Mouse (Mus musculus) megakaryocyte, embryonic 14.5 days (primary cell): Measurements from ENCODE around the gene Tle6. TPM values are rescaled to one million over a fixed set of nuclear protein-coding genes. Genes with fewer than 3 reads are reported as not detected.
A peak's percentile ranks its signal among the peaks of the same experiment; 100 is the strongest.

Experiments used
- H3K27me3 ChIP-seq: replicated peaks from 2 replicates; pipeline ENCODE3; 2012; ENCODE audit warnings: inconsistent platforms
- H3K36me3 ChIP-seq: replicated peaks from 2 replicates; pipeline ENCODE3; 2012; ENCODE audit warnings: low read length, inconsistent platforms, mixed read lengths
- H3K4me1 ChIP-seq: 2 replicates; pipeline ENCODE4 v1.6.1; 2012; ENCODE audit warnings: inconsistent platforms
- H3K4me3 ChIP-seq: replicated peaks from 2 replicates; pipeline ENCODE3; 2012; ENCODE audit warnings: moderate library complexity, mild to moderate bottlenecking, inconsistent platforms
- H3K9me3 ChIP-seq: 2 replicates; pipeline ENCODE4 v1.6.1; 2012; ENCODE audit warnings: inconsistent platforms
- FLI1 ChIP-seq: IDR thresholded peaks from 2 replicates; pipeline ENCODE4 v1.6.1; 2012; ENCODE audit warnings: low read length, inconsistent platforms, mixed read lengths
- GATA1 ChIP-seq: IDR thresholded peaks from 3 replicates; pipeline ENCODE4 v1.6.1; 2012; ENCODE audit warnings: mixed read lengths, low read length, inconsistent platforms, borderline replicate concordance
- polyA plus RNA-seq: library from polyadenylated mRNA; stranded (reverse); fragments of >175 nt; gene quantifications from 2 replicates; pipeline ENCODE4 v1.2.3, GENCODE M21; 2012; ENCODE audit warnings: low replicate concordance; ENCODE audit not compliant: insufficient read depth

The Tle6 gene
- polyA plus RNA-seq, 1 experiment: 69.5 TPM

- Histone ChIP-seq H3K4me3 (no peak overlapping the region), H3K4me1 (peaks cover 63% of the 10 kb centered on the region), H3K27me3 (peaks cover 15% of the 10 kb centered on the region), H3K36me3 (peaks cover 56% of the 10 kb centered on the region), H3K9me3 (no peaks in the 10 kb centered on the region)
- no peak for TF ChIP-seq FLI1
Observed at GRCm38 (mm10) chr10:81595599-81595998, 5.3 kb downstream of the Tle6 start.

- peak overlapping the region; percentile 20 for H3K4me3 ChIP-seq
- no peak for TF ChIP-seq GATA1
- no peak for TF ChIP-seq FLI1
- peaks cover 52% of the 10 kb centered on the region for H3K4me1 ChIP-seq
- H3K36me3 ChIP-seq: peaks cover 71% of the 10 kb centered on the region
- H3K27me3 ChIP-seq: peaks cover 15% of the 10 kb centered on the region
- H3K9me3 ChIP-seq: no peaks in the 10 kb centered on the region
Observed at GRCm38 (mm10) chr10:81593935-81594334, 6.9 kb downstream of the Tle6 start.

- peaks cover 15% of the 10 kb centered on the region for H3K27me3 ChIP-seq
- TF ChIP-seq FLI1 (no peak), GATA1 (no peak)
- H3K4me1 ChIP-seq: peaks cover 52% of the 10 kb centered on the region
Observed at GRCm38 (mm10) chr10:81593223-81593622, 7.7 kb downstream of the Tle6 start.

GRCm38 (mm10) chr10:81592631-81593030 is 8.2 kb downstream of the Tle6 start:
- no peak for TF ChIP-seq GATA1
- TF ChIP-seq FLI1: no peak
- Histone ChIP-seq H3K9me3 (no peaks in the 10 kb centered on the region), H3K4me3 (no peak overlapping the region), H3K4me1 (peaks cover 46% of the 10 kb centered on the region), H3K36me3 (peaks cover 83% of the 10 kb centered on the region), H3K27me3 (peaks cover 15% of the 10 kb centered on the region)

More at GRCm38 (mm10) chr10:81593223-81593622, 7.7 kb downstream of the Tle6 start:
- Histone ChIP-seq H3K4me3 (no peak overlapping the region), H3K9me3 (no peaks in the 10 kb centered on the region), H3K36me3 (peaks cover 78% of the 10 kb centered on the region)

- no peaks in the 10 kb centered on the region for H3K9me3 ChIP-seq
- peaks cover 22% of the 10 kb centered on the region for H3K27me3 ChIP-seq
- H3K4me1 ChIP-seq: peaks cover 41% of the 10 kb centered on the region
- H3K4me3 ChIP-seq: no peak overlapping the region
- peaks cover 90% of the 10 kb centered on the region for H3K36me3 ChIP-seq
- TF ChIP-seq FLI1: no peak
- TF ChIP-seq GATA1: no peak
Observed at GRCm38 (mm10) chr10:81591846-81592245, 9.0 kb downstream of the Tle6 start.

GRCm38 (mm10) chr10:81588739-81589138 is 12.1 kb downstream of the Tle6 start:
- Histone ChIP-seq H3K27me3 (peaks cover 28% of the 10 kb centered on the region), H3K4me3 (no peak overlapping the region), H3K36me3 (peaks cover 86% of the 10 kb centered on the region), H3K4me1 (peaks cover 41% of the 10 kb centered on the region), H3K9me3 (no peaks in the 10 kb centered on the region)
- TF ChIP-seq GATA1: no peak
- TF ChIP-seq FLI1: no peak

GRCm38 (mm10) chr10:81583347-81583746 is 17.5 kb downstream of the Tle6 start:
- Histone ChIP-seq H3K27me3 (peaks cover 46% of the 10 kb centered on the region), H3K36me3 (peaks cover 36% of the 10 kb centered on the region), H3K4me1 (peaks cover 83% of the 10 kb centered on the region), H3K9me3 (no peaks in the 10 kb centered on the region), H3K4me3 (no peak overlapping the region)
- TF ChIP-seq FLI1 (no peak), GATA1 (no peak)

GRCm38 (mm10) chr10:81580441-81581070 is 20.3 kb downstream of the Tle6 start:
- Histone ChIP-seq H3K36me3 (peaks cover 17% of the 10 kb centered on the region), H3K27me3 (peaks cover 56% of the 10 kb centered on the region), H3K4me1 (peaks cover 90% of the 10 kb centered on the region), H3K4me3 (peak overlapping the region; percentile 89), H3K9me3 (peaks cover 8% of the 10 kb centered on the region; the same call in 1 of the 2 replicates)
- TF ChIP-seq FLI1 (no peak), GATA1 (no peak)

- H3K9me3 ChIP-seq: peaks cover 8% of the 10 kb centered on the region; the same call in 1 of the 2 replicates
- no peak for TF ChIP-seq GATA1
- no peak for TF ChIP-seq FLI1
- H3K27me3 ChIP-seq: peaks cover 61% of the 10 kb centered on the region
Observed at GRCm38 (mm10) chr10:81579967-81580366, 20.9 kb downstream of the Tle6 start.

GRCm38 (mm10) chr10:81575695-81576094 is 25.2 kb downstream of the Tle6 start:
- Histone ChIP-seq H3K36me3 (peaks cover 9% of the 10 kb centered on the region), H3K27me3 (peaks cover 70% of the 10 kb centered on the region), H3K9me3 (peaks cover 13% of the 10 kb centered on the region; the same call in 1 of the 2 replicates), H3K4me3 (peak overlapping the region; percentile 90), H3K4me1 (peaks cover 83% of the 10 kb centered on the region)
- no peak for TF ChIP-seq GATA1
- TF ChIP-seq FLI1: no peak

More at GRCm38 (mm10) chr10:81579967-81580366, 20.9 kb downstream of the Tle6 start:
- peaks cover 90% of the 10 kb centered on the region for H3K4me1 ChIP-seq
- H3K4me3 ChIP-seq: peak overlapping the region; percentile 89
- peaks cover 12% of the 10 kb centered on the region for H3K36me3 ChIP-seq
